Mouse (Mus musculus) E14TG2a.4 (cell line): Measurements from ENCODE around the gene Kctd15.

ENCODE experiments used
- CTCF ChIP-seq: conservative IDR thresholded peaks from 2 replicates; pipeline ENCODE4 v1.5.1; 2014; ENCODE audit warnings: low read length
- NANOG ChIP-seq: IDR thresholded peaks from 2 replicates; pipeline ENCODE4 v1.6.1; 2014; ENCODE audit warnings: borderline replicate concordance, low read length, mixed read lengths
- POU5F1 ChIP-seq: IDR thresholded peaks from 2 replicates; pipeline ENCODE4 v1.6.1; 2014; ENCODE audit warnings: low read length, borderline replicate concordance

- TF ChIP-seq CTCF (no peak), POU5F1 (no peak), NANOG (no peak)
These were observed 39.6 kb upstream of the Kctd15 start for GRCm38 (mm10) chr7:34696086-34696485.
